Mouse (Mus musculus) retina, adult 2 months (tissue): ENCODE results near the gene Olfr1286.

Source experiments
- DNase-seq: peaks from one replicate; pipeline ENCODE4 v3.0.0-alpha.2; 2012; ENCODE audit warnings: low read depth, low spot score

Olfr1286 gene

GRCm38 (mm10) chr2:111422931-111423330 is at the start of gene Olfr1286:
TSS of gene Olfr1286 (minus strand) at chr2:111423115.
- no peak for DNase-seq

GRCm38 (mm10) chr2:111448842-111449241 is 25.9 kb upstream of the Olfr1286 start, which contains the start of gene Olfr1287:
TSS of gene Olfr1287 (plus strand) at chr2:111449142.
- DNase-seq: no peak

- no peak for DNase-seq
These were observed 47.7 kb downstream of the Olfr1286 start, which contains the start of gene Olfr1284 for GRCm38 (mm10) chr2:111375222-111375621. TSS of gene Olfr1284 (plus strand) at chr2:111375522.
